Mouse (Mus musculus): Measurements from ENCODE around the gene Dnaaf5.

The Dnaaf5 gene
- long read RNA-seq, experiment 1, partial matches to known transcripts = 0 of 4 reads
- long read RNA-seq, experiment 1, other reads (novel, unspliced or antisense) = 0 of 4 reads
- long read RNA-seq, experiment 2, transcript Dnaaf5-201 (13 exons, 3,450 nt) = major isoform, 5 of 6 reads
- long read RNA-seq, experiment 2, partial matches to known transcripts = 1 of 6 reads
- long read RNA-seq, experiment 2, other reads (novel, unspliced or antisense) = 0 of 6 reads

DNA sequence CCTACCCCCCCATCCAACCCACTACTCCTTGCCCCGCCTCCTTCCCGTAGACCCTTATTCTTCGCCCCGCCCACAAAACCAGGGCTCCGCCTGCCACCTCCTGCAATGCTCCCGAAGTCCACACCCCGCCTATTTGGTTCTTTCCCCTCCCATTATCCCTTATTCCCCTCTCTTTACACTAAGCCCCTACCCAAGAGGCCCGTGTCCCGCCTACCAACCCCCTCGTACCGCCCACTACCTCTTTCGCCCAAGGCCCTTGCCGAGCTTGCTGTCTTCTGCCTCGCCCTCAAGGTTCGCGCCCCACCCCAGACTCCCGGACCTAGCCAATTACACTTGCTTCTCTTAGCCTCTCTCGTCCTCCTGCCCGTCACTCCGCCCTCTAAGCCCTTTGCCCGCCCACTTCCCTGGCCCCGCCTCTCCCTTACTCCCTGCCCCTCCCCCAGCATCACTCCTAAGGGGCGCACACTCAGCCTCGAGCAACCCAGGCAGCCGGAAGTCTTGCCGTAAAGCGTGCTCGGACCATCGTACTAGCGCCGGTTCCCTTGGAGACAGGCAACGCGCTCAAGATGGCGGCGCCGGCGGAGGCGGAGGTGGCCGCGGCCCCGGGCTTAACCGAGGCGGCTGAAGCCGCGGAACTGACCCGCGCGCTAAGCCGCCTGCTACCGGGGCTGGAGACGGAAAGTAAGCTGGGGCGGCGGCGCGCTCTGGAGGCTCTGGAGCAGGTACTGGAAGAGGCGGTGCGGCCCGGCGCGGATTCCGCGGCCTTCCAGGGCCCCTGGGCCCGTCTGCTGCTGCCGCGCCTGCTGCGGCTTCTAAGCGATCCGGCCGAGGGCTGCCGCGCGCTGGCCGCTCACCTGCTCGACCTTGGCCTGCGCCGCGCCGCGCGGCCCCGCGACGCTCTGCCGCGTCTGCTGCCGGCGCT, at the start of gene Dnaaf5, which contains the start of gene Prkar1b:
TSS of gene Dnaaf5 (plus strand) at position 543 of the 922 bp plus-strand sequence.
TSS of gene Prkar1b (minus strand) at position 321 of the 922 bp plus-strand sequence.
- intact Hi-C loops (cut with DNase I) = no loop called here

DNA sequence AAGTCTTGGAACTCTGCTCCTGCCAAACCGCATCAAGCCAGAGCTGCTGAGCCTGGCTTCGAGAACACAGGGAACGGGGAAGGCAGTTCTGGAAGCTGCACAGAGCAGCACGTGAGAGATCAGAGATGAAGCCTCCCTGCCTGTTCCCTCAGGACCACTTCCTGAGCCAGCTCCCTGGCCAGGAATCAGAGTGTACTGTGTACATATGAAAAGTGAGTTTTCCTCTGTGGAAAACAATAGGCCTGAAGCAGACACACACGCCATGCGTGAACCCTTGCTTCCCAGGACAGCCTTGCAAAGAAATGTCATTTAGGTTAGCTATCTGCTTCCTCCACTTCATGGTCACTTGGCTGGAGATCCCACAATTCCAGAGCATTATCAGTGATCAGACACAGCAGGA, 48.2 kb upstream of the Dnaaf5 start:
- intact Hi-C loops (cut with DNase I) = no loop called here

DNA sequence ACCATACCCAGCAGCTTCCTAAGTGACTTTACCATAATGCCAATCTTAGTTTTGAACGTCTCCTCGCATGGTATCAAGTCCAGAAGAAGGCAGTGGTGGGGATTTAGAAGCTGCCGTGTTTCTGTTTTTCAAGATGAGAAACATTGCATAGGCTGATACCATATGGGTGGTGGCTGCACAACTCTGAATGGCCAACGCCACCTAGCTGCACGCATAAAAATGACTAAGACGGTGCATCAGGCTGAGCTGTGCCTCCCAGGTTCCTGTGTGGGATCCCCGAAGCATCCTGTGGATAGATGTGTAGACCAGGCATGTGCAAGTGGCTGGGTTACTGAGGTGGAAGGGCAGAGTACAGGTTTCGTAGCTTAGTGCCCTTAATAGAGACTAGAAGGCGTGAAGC, 42.2 kb upstream of the Dnaaf5 start:
- intact Hi-C loops (cut with DNase I) = no loop called here

DNA sequence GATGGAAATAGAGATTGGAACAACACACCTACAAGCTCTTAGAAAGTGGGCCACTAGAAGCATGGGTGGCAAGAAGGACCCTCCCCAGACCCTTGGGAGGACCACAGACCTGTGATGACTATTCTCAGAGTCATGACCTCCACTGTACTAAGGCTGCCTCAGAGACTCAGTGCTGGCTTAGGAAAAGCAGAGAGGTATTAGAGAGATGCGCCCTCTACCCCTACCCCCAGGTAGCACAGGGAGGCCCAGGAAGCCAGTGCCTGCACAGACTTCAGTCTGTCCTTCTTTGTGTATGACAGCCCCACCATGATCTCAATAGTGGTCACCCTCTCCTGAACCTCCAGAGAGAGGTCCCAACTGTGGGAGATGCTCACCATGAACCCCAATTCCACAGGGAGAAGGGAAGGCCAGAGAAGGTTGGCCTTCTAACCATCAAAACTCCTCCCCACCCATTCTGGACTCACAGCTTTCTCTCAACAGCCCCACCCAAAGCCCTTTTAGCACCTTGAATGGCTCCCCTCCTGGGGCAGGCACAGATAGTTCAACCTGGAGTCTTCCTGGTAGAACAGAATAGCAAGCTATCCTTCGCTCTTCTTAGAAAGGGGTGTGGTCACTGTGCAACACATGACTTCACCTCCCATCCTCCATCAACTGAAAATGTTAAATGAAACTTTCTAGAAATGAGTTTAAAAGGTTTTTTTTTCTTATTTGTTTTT, 39.7 kb upstream of the Dnaaf5 start:
- intact Hi-C loops (cut with DNase I) = no loop called here

DNA sequence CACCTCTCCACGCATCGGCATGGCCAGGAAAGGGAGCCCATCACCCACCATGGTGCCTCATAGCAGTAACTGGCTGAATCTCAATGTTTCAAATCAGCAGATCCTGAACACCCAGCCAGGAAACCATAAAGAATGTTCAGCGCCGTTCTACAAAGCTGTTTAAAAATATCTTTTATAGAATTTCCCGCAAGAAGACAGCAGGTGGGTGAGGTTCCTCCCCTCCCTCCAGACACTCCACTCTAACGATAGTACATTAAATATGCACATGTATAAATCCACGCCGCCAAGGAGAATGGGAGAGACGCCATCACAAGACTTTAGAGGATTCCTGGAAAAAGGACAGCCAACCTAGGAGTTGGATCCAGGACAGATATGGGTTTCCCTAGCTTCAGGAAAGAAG, 38.0 kb upstream of the Dnaaf5 start:
- intact Hi-C loops (cut with DNase I) = no loop called here

DNA sequence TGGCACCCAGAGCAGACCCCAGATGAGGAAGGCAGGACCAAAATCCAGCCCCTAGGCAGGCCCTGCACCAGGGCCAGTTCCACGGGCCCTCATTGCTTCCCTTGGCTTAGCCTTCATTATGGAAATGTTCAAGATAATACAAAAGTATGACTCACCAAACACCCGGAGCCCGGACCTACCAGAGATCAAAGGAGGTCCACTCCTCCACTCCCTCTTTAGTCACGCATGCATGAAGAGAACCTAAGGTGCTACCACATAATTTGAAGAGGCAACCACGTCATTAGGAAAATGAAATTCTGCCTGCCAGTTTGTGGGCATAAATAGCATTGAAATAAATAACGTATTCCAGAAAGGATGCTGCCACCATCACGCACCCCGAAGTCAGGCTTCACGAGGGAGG, 37.6 kb upstream of the Dnaaf5 start:
- intact Hi-C loops (cut with DNase I) = no loop called here

DNA sequence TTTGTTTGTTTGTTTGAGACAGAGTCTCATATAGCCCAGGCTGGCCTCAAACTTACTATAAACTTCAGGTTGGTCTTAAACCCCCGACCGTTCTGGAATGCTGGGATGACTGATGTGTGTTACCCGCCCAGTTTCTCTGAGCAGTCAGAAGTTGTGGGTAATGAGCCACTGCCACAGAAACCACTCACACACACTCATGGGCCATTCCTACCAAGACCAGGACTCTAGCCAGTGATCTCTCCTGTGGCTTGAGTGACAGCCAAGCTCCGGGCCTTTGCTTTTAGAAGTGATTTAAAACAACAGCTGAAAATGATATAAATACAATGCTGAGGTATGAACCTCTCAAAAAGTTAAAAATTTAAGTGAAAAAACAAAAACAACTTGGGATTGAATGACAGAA, 35.1 kb upstream of the Dnaaf5 start:
- intact Hi-C loops (cut with DNase I) = loop anchor here (5.0 kb wide), 1 partner anchor 38 kb away; no protein-coding TSS in a partner anchor

DNA sequence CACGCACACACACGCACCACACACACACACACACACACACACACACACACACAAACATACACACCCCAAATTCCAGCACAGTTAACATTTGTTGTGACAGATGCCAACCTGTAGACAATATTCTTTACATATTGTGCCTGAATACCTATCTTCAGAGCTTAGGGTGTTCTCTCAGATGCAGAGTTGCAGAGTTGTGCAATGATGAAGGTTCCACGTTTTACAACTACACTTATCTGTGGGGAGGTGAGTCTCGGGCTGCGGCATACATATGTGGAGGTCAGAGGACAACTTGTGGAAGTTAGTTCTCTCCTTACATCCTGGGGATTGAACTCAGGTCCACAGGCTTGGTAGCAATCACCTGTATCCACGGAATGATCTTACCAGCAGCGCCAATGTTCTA, 34.5 kb upstream of the Dnaaf5 start:
- intact Hi-C loops (cut with DNase I) = loop anchor here (5.0 kb wide), 1 partner anchor 38 kb away; no protein-coding TSS in a partner anchor

DNA sequence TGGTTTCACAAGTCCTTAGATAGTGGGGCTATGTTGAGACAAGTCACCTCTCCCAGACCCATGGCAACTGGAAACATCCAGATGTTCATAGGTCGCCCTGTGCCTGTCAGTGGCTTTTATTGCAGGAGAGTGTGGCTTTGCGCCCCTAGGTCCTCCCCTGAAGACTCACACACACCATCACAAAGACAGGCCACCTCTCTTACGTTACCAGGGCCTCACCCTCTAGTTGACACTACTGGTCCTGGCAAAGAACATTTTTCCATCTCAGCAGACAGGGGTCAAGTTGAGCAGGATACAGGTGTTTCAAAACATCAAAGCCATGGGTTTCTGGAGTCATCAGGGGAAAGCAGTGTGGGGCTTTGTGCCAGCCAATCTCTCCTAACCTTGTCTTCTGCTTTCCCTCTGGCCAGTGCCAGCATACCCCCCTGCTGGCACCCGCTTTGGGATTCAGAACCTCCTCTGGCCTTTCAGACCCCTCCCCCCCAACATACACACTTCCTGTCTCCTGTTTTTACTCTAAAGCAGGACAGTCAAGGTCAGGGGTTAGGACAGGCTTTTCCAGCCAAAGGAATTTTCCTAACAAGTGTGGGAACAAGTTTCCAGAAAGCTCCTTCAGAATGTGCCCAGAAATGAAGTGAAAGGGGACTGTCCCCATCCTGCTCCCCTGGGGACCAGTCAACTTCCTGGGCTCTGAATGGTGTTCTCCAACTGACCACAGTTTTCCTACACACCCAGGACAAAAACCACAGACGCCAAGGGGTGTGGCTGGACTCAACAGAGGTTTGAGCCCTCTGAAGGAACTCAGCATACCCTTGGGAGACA, 31.7 kb upstream of the Dnaaf5 start:
- intact Hi-C loops (cut with DNase I) = loop anchor here (5.0 kb wide), 1 partner anchor 41 kb away; no protein-coding TSS in a partner anchor

DNA sequence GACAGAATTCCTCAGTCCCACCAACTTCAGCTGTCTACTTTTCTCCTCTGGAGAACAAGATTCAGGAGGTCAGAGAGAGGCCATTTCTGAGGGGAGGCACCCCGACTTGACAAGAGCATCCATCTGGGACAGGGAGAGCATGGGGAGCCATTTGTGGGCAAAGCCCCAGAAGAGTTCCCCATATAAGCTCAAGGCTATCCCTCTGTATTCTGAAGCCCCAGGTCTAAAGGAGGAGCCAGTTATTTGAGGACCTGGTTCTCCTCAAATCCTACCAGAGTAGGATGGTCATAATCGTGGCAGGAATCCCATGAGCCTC, 31.1 kb upstream of the Dnaaf5 start:
- intact Hi-C loops (cut with DNase I) = loop anchor here (5.0 kb wide), 1 partner anchor 42 kb away; no protein-coding TSS in a partner anchor

DNA sequence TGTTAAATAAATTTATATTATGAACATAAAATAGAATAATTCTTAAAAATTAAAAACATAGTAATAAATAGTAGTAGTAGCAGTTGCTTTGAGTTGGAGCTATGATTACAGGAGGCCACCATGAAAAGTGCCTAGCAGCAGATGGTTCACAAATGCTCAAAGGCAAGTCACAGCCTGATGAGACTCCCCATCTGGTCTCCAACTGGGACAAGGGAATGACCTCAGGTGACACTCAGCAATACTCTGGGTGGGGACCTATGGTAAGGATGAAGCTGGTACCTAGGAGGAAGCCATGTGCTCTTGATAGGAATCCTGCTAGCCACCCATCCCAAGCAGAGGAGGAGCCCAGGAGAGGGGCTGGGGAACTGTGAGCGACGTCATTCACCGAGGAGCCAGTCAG, 24.3 kb upstream of the Dnaaf5 start:
- intact Hi-C loops (cut with DNase I) = no loop called here

DNA sequence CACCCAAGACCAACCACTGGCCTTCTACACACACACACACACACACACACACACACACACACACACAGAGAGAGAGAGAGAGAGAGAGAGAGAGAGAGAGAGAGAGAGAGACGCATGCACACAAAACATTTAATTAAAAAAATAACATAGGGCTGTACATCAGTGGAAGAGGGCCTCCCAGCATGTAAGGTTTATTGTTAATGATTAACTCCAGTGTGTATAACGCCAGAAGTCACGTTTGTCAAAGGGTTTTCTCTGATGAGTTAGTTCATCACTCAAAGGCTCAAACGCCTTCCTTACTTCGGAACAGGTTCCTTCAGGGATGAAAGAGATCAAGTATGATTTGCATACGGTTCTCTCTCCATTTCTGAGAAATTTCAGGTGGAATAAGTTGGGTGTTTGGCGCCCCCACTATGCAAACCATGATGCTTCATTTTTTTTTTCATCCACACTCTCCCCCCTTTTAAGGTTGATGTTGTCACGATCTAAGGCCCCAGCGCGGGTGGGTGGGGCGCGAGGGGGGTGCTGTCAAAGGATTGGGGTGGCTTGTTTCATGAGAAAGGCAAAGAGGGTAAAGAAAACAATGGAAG, 21.5 kb upstream of the Dnaaf5 start:
- intact Hi-C loops (cut with DNase I) = no loop called here

DNA sequence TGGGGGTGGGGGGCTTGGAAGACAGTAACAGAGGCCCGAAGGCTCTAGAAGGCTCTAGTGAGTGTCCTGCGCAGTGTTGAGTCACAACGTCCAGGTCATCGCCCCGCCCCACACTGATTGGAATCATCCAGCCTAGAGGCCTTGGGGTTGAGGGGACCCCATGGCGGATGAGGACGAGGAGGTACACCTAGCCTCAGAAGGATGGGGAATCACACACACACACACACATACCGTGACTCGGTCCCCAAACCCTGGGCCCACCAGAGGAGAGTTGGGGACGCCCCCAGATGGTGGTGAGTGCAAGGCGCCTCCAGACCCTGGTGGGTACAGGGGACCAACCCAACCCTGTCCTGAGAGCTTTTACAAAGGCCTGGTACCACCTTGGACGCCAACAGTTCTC, 20.9 kb upstream of the Dnaaf5 start:
- intact Hi-C loops (cut with DNase I) = no loop called here

DNA sequence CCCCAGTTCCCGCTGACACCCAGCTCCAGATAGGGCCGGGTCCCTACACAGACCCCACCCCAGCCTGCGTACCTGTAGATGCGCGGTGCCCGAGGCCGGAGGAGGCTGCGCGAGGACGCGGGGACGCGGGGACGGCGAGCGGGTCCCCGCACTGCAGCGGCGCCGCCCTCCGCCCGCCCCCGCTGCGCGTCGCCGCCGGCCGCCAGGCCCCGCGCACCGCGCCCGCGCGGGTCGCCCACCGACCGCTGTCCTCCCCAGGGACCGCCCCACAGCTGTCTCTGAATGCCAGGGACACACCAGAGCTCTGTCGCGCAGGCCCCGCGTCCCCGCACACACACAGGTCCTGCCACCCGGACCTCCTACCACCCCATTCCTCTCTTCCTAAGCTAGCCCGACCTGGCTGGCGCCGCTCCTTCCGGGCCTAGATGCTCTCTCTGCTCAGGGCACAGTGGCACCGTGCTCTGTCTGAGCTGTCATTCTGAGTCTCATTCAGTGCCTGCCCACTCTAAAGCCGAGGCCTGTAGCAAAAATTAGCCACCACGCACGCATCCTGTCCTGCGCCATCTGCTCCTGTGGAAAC, 20.4 kb upstream of the Dnaaf5 start:
- intact Hi-C loops (cut with DNase I) = no loop called here

DNA sequence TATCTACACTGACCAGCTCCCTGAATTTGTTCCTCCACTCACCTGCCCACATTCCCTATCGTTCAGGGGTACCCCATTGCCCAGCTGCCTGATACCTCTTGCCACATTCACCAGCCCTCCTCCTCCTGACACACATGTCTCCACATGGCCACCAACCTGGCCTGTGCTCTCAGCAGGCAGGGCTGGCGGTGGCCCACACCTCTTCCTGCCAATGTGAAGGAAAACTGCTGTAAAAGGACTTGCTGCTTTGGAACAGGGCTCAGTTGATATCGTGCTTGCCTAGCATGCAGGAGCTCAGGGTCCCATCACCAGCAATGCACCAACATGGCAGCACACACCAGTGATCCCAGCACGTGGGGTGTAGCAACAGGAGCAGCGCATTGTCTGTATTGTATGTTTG, 19.7 kb upstream of the Dnaaf5 start:
- intact Hi-C loops (cut with DNase I) = no loop called here

DNA sequence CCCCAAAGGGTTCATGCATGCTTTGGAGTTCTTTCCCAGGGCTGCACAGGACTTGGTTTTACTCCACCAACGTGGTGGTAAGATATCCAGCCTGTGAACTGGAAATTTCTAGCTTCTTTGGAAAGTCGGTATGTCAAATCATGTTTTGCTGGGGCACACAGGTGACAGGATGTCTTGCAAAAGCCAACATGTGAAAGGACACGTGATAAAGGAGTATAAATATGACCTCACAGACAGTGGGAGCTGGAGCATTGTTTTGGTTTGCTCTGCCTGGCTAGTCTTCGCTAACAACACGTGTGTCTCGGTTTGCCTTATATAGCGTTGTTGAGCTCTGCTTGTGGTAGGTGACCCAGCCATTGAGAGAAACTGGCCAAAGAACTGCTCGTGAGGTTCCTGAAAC, 15.5 kb upstream of the Dnaaf5 start:
- intact Hi-C loops (cut with DNase I) = no loop called here

DNA sequence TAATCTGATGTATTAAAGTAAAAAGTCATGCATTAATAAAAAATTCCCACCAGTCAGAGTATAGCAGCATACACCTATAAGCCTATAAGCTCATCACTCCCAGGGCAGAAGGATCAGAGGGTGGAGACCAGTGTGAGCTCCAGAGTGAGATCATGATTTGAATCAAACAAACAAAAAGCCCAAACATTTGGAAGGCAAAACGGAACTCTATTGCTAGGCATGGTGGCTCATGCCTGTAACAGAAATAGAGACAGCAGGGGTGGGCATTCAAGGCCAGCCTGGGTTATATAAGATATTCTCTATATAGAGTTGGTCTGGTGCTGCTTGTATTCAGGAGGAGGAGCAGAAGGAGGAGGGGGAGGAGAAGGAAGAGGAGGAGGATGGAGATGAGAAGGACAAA, 13.7 kb upstream of the Dnaaf5 start:
- intact Hi-C loops (cut with DNase I) = no loop called here

DNA sequence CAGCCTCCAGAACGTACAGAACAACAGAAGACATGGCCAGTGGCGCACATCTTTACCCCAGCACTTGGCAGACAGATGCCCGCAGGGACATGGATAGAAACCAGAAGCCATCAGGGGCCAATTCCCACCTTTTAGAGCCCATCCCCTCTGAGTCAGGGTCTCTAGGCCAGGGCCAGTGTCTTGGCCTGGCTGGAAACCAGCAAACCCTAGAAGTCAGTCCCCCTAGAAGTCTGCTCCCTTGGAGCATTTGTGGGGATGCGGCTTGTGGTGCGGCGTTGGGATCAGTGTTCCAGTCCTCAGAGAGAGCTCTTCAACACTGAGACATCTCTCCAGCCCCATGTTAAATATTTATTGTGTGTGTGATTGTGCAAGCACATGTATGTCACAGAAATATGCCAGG, 12.8 kb upstream of the Dnaaf5 start:
- intact Hi-C loops (cut with DNase I) = no loop called here

DNA sequence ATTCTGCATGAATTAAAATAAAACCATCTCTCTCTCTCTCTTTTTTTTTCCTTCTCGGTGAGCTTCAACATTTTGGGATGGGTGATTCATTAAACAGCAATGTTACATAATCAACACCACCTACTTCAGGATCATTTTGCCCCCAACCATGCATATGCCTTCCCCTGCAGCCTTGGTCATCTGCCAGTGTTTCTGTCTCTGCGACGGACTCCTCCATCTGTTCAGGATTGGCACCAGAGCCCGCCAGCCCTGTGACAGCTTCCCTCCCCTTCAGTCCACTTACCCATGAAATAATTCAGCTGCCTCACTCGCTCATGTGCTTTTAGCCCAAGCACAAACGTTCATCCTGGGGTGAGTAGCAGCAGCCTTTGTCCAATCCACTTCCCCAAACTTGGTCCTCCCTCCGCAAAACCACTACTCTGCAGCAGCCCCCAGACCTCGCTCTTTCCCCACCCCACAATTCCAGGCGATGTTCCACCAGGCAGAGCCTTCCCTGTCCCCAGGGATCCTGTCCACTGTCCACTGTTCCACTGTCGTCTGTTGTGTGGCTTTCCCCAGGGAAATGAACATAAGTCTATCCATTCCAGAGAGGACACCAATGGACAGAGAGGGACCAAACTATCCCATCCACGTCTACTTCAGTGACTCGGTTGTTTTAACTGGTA, 11.6 kb upstream of the Dnaaf5 start:
- intact Hi-C loops (cut with DNase I) = no loop called here

Data from adrenal gland (tissue).